ENCODE assay signal across 9 mouse cellular contexts in genomic region chr11:69560896-69561854, GRCm38 (mm10). TPM values are rescaled to one million over a fixed set of nuclear protein-coding genes. Genes with fewer than 3 reads are reported as not detected.
DNase-seq lines count a peak whose midpoint lies in the region; ATAC-seq and TF ChIP-seq lines count a peak whose summit lies in the region.
"Had no signal": no experiment of that assay in that cellular context is flagged by ENCODE, and none has a peak within 500 bp of the region (broad histone marks: within the 10 kb centered on the region; RNA-seq: fewer than 3 reads in every experiment).

No protein-coding gene starts in this region.

- H3K36me3 ChIP-seq in liver, embryonic 11.5 days (ENCODE audit: control insufficient read depth, insufficient read depth, low read length), result peaks cover 11% of the 10 kb centered on the region; the same call in 1 of the 2 replicates
- peaks cover 31% of the 10 kb centered on the region for H3K36me3 ChIP-seq in liver, postnatal 0 days (replicated peaks; ENCODE audit: insufficient read depth, low read length)
- H3K36me3 ChIP-seq in embryonic facial prominence, embryonic 13.5 days, result peaks cover 46% of the 10 kb centered on the region
- peaks cover 9% of the 10 kb centered on the region; the same call in 1 of the 2 replicates for H3K36me3 ChIP-seq in intestine, embryonic 15.5 days
- H3K36me3 ChIP-seq in neural tube, embryonic 15.5 days, result peaks cover 20% of the 10 kb centered on the region

- DNase-seq in liver, embryonic 11.5 days (ENCODE audit: low spot score), result peak; percentile 36
- no peak for DNase-seq in liver, postnatal 0 days
- no peak for DNase-seq in right cerebral cortex, postnatal 36 days (ENCODE audit: low spot score in 2 of 2)
- no peak for DNase-seq in left cerebral cortex, adult 11 months (ENCODE audit: low spot score)
- DNase-seq in urinary bladder, postnatal 14 days (ENCODE audit: low spot score), result no peak

- TF ChIP-seq CTCF in liver, postnatal 0 days (IDR thresholded peaks at IDR 0.05; ENCODE audit: low read depth), result no peak

- H3K9ac ChIP-seq in liver, embryonic 11.5 days (ENCODE audit: low read depth, low read length), result no peak overlapping the region
- H3K9ac ChIP-seq in liver, postnatal 0 days (replicated peaks), result no peak overlapping the region
- peak overlapping the region; percentile 93 for H3K9ac ChIP-seq in embryonic facial prominence, embryonic 13.5 days
- H3K9ac ChIP-seq in intestine, embryonic 15.5 days, result no peak overlapping the region; the same call in 1 of the 2 replicates
- peak overlapping the region; percentile 93 for H3K9ac ChIP-seq in neural tube, embryonic 15.5 days (replicated peaks)

- no peak for ATAC-seq in liver, embryonic 11.5 days (replicated peaks; ENCODE audit: low FRiP score)
- no peak for ATAC-seq in liver, postnatal 0 days
- 0 out of 2 replicates have a peak, but pooled peaks have one; percentile 12 for ATAC-seq in embryonic facial prominence, embryonic 13.5 days (ENCODE audit: insufficient number of reproducible peaks, insufficient read depth, low FRiP score, low TSS enrichment, low read depth)
- no peak for ATAC-seq in intestine, embryonic 15.5 days
- ATAC-seq in neural tube, embryonic 15.5 days (ENCODE audit: low FRiP score), result 0 out of 2 replicates have a peak, but pooled peaks have one; percentile 34

- peak overlapping the region; percentile 84 for H3K4me2 ChIP-seq in liver, embryonic 11.5 days
- no peak overlapping the region for H3K4me2 ChIP-seq in liver, postnatal 0 days (ENCODE audit: low read depth, low read length)
- H3K4me2 ChIP-seq in embryonic facial prominence, embryonic 13.5 days, result peak overlapping the region; percentile 92
- H3K4me2 ChIP-seq in intestine, embryonic 15.5 days (replicated peaks), result peak overlapping the region; percentile 96
- peak overlapping the region; percentile 75 for H3K4me2 ChIP-seq in neural tube, embryonic 15.5 days

- H3K4me3 ChIP-seq in liver, embryonic 11.5 days (ENCODE audit: low read depth, low read length), result no peak overlapping the region
- no peak overlapping the region for H3K4me3 ChIP-seq in liver, postnatal 0 days (ENCODE audit: low read depth, low read length)
- H3K4me3 ChIP-seq in embryonic facial prominence, embryonic 13.5 days, result peak overlapping the region; percentile 72
- peak overlapping the region; percentile 56; the same call in 1 of the 2 replicates for H3K4me3 ChIP-seq in intestine, embryonic 15.5 days (replicated peaks)
- H3K4me3 ChIP-seq in neural tube, embryonic 15.5 days (replicated peaks), result peak overlapping the region; percentile 69
- H3K4me3 ChIP-seq: erythroblast, embryonic 14.5 days had no signal

- peaks cover 33% of the 10 kb centered on the region for H3K27me3 ChIP-seq in liver, embryonic 11.5 days (replicated peaks; ENCODE audit: control insufficient read depth, insufficient read depth, low read length)
- H3K27me3 ChIP-seq in liver, postnatal 0 days (ENCODE audit: insufficient read depth, low read length), result peaks cover 21% of the 10 kb centered on the region
- no peaks in the 10 kb centered on the region for H3K27me3 ChIP-seq in embryonic facial prominence, embryonic 13.5 days
- no peaks in the 10 kb centered on the region for H3K27me3 ChIP-seq in intestine, embryonic 15.5 days (replicated peaks)
- no peaks in the 10 kb centered on the region for H3K27me3 ChIP-seq in neural tube, embryonic 15.5 days (replicated peaks)

- WGBS in liver, embryonic 11.5 days, result 56% methylated on average over 16 of the region's 16 CpGs
- WGBS in liver, postnatal 0 days (ENCODE audit: insufficient replicate concordance), result 74% methylated on average over 16 of the region's 16 CpGs
- 11% methylated on average over 16 of the region's 16 CpGs for WGBS in embryonic facial prominence, embryonic 13.5 days
- 42% methylated on average over 16 of the region's 16 CpGs for whole genome bisulfite sequencing in intestine, embryonic 15.5 days
- 15% methylated on average over 16 of the region's 16 CpGs for WGBS in neural tube, embryonic 15.5 days

- H3K27ac ChIP-seq in liver, embryonic 11.5 days (ENCODE audit: low read depth, low read length), result no peak overlapping the region
- H3K27ac ChIP-seq in liver, postnatal 0 days (ENCODE audit: low read depth), result no peak overlapping the region
- H3K27ac ChIP-seq in embryonic facial prominence, embryonic 13.5 days, result peak overlapping the region; percentile 85
- H3K27ac ChIP-seq in intestine, embryonic 15.5 days, result no peak overlapping the region
- peak overlapping the region; percentile 84; the same call in 1 of the 2 replicates for H3K27ac ChIP-seq in neural tube, embryonic 15.5 days (replicated peaks)

- peaks cover 35% of the 10 kb centered on the region for H3K4me1 ChIP-seq in liver, embryonic 11.5 days (replicated peaks; ENCODE audit: control insufficient read depth, insufficient read depth, low read length)
- peaks cover 9% of the 10 kb centered on the region; the same call in 1 of the 2 replicates for H3K4me1 ChIP-seq in liver, postnatal 0 days (ENCODE audit: insufficient read depth)
- H3K4me1 ChIP-seq in embryonic facial prominence, embryonic 13.5 days, result peaks cover 54% of the 10 kb centered on the region
- peaks cover 23% of the 10 kb centered on the region for H3K4me1 ChIP-seq in intestine, embryonic 15.5 days (replicated peaks)
- peaks cover 55% of the 10 kb centered on the region for H3K4me1 ChIP-seq in neural tube, embryonic 15.5 days

- H3K9me3 ChIP-seq in liver, embryonic 11.5 days (ENCODE audit: control insufficient read depth, low read length), result no peaks in the 10 kb centered on the region
- no peaks in the 10 kb centered on the region for H3K9me3 ChIP-seq in liver, postnatal 0 days (ENCODE audit: low read length)
- no peaks in the 10 kb centered on the region for H3K9me3 ChIP-seq in embryonic facial prominence, embryonic 13.5 days
- no peaks in the 10 kb centered on the region for H3K9me3 ChIP-seq in intestine, embryonic 15.5 days
- no peaks in the 10 kb centered on the region for H3K9me3 ChIP-seq in neural tube, embryonic 15.5 days (replicated peaks)

- TF ChIP-seq EP300 in liver, postnatal 0 days (IDR thresholded peaks at IDR 0.05; ENCODE audit: low read depth), result no peak

RNA-seq across cellular contexts. Expression of gene Efnb3, which starts 1.2 kb away (rescaled TPM):
- 1.8 and 2.4 TPM in 2 replicates for polyA plus RNA-seq in liver, embryonic 11.5 days (2014; fragmentation: Nextera tagmentation; extraction: Ambion mirVana)
- 0.19 and 0.20 TPM in 2 replicates for polyA plus RNA-seq in liver, postnatal 0 days (2015; fragmentation: Nextera tagmentation; extraction: Ambion mirVana)
- 43.4 and 46.3 TPM in 2 replicates for polyA plus RNA-seq in embryonic facial prominence, embryonic 13.5 days (2015; fragmentation: Nextera tagmentation; extraction: Ambion mirVana)
- polyA plus RNA-seq in intestine, embryonic 15.5 days (2015; fragmentation: Nextera tagmentation; extraction: Ambion mirVana), result 9.8 and 10.2 TPM in 2 replicates
- 113 and 126 TPM in 2 replicates for polyA plus RNA-seq in neural tube, embryonic 15.5 days (2015; fragmentation: Nextera tagmentation; extraction: Ambion mirVana)

RNA-seq across cellular contexts. Expression of gene Dnah2, which starts 12.3 kb away (rescaled TPM):
- polyA plus RNA-seq in liver, embryonic 11.5 days (2014; fragmentation: Nextera tagmentation; extraction: Ambion mirVana), result 0.14 and 0.52 TPM in 2 replicates
- polyA plus RNA-seq in liver, postnatal 0 days (2015; fragmentation: Nextera tagmentation; extraction: Ambion mirVana), result 0.04 and 0.05 TPM in 2 replicates
- 4.2 and 4.4 TPM in 2 replicates for polyA plus RNA-seq in embryonic facial prominence, embryonic 13.5 days (2015; fragmentation: Nextera tagmentation; extraction: Ambion mirVana)
- polyA plus RNA-seq in intestine, embryonic 15.5 days (2015; fragmentation: Nextera tagmentation; extraction: Ambion mirVana), result 0.77 and 0.87 TPM in 2 replicates
- polyA plus RNA-seq in neural tube, embryonic 15.5 days (2015; fragmentation: Nextera tagmentation; extraction: Ambion mirVana), result 3.1 and 3.5 TPM in 2 replicates
- polyA plus RNA-seq: erythroblast, embryonic 14.5 days had no signal

RNA-seq across cellular contexts. Expression of gene Wrap53, which starts 18.9 kb away (rescaled TPM):
- 33.7 and 39.3 TPM in 2 replicates for polyA plus RNA-seq in liver, embryonic 11.5 days (2014; fragmentation: Nextera tagmentation; extraction: Ambion mirVana)
- polyA plus RNA-seq in liver, postnatal 0 days (2015; fragmentation: Nextera tagmentation; extraction: Ambion mirVana), result 8.1 and 10.0 TPM in 2 replicates
- polyA plus RNA-seq in embryonic facial prominence, embryonic 13.5 days (2015; fragmentation: Nextera tagmentation; extraction: Ambion mirVana), result 26.9 TPM in 2 replicates
- 25.1 and 25.6 TPM in 2 replicates for polyA plus RNA-seq in intestine, embryonic 15.5 days (2015; fragmentation: Nextera tagmentation; extraction: Ambion mirVana)
- polyA plus RNA-seq in neural tube, embryonic 15.5 days (2015; fragmentation: Nextera tagmentation; extraction: Ambion mirVana), result 18.1 and 18.8 TPM in 2 replicates

RNA-seq across cellular contexts. Expression of gene Trp53, which starts 19.0 kb away (rescaled TPM):
- polyA plus RNA-seq in liver, embryonic 11.5 days (2014; fragmentation: Nextera tagmentation; extraction: Ambion mirVana), result 196 and 198 TPM in 2 replicates
- polyA plus RNA-seq in liver, postnatal 0 days (2015; fragmentation: Nextera tagmentation; extraction: Ambion mirVana), result 32.6 and 33.5 TPM in 2 replicates
- polyA plus RNA-seq in embryonic facial prominence, embryonic 13.5 days (2015; fragmentation: Nextera tagmentation; extraction: Ambion mirVana), result 160 and 186 TPM in 2 replicates
- polyA plus RNA-seq in intestine, embryonic 15.5 days (2015; fragmentation: Nextera tagmentation; extraction: Ambion mirVana), result 140 and 143 TPM in 2 replicates
- polyA plus RNA-seq in neural tube, embryonic 15.5 days (2015; fragmentation: Nextera tagmentation; extraction: Ambion mirVana), result 51.8 and 85.1 TPM in 2 replicates

RNA-seq across cellular contexts. Expression of gene Atp1b2, which starts 44.6 kb away (rescaled TPM):
- polyA plus RNA-seq in liver, embryonic 11.5 days (2014; fragmentation: Nextera tagmentation; extraction: Ambion mirVana), result 76.2 and 79.5 TPM in 2 replicates
- polyA plus RNA-seq in liver, postnatal 0 days (2015; fragmentation: Nextera tagmentation; extraction: Ambion mirVana), result 4.0 and 5.3 TPM in 2 replicates
- 7.9 and 8.3 TPM in 2 replicates for polyA plus RNA-seq in embryonic facial prominence, embryonic 13.5 days (2015; fragmentation: Nextera tagmentation; extraction: Ambion mirVana)
- 5.8 and 6.8 TPM in 2 replicates for polyA plus RNA-seq in intestine, embryonic 15.5 days (2015; fragmentation: Nextera tagmentation; extraction: Ambion mirVana)
- 76.7 and 77.0 TPM in 2 replicates for polyA plus RNA-seq in neural tube, embryonic 15.5 days (2015; fragmentation: Nextera tagmentation; extraction: Ambion mirVana)

Comparison
In these comparisons a context has a peak if more than half of its experiments do, and no peak if none do; other contexts are left out.
1. ATAC-seq: peak in embryonic facial prominence, embryonic 13.5 days (single experiment) and neural tube, embryonic 15.5 days (single experiment); none in liver, embryonic 11.5 days (single experiment), liver, postnatal 0 days (single experiment) and intestine, embryonic 15.5 days (single experiment).
2. H3K27ac ChIP-seq: peak in embryonic facial prominence, embryonic 13.5 days (single experiment) and neural tube, embryonic 15.5 days (single experiment); none in liver, embryonic 11.5 days (single experiment), liver, postnatal 0 days (single experiment) and intestine, embryonic 15.5 days (single experiment).
3. H3K4me3 ChIP-seq: peak in embryonic facial prominence, embryonic 13.5 days (single experiment), intestine, embryonic 15.5 days (single experiment) and neural tube, embryonic 15.5 days (single experiment); none in liver, embryonic 11.5 days (single experiment) and liver, postnatal 0 days (single experiment).
4. H3K9ac ChIP-seq: peak in embryonic facial prominence, embryonic 13.5 days (single experiment) and neural tube, embryonic 15.5 days (single experiment); none in liver, embryonic 11.5 days (single experiment), liver, postnatal 0 days (single experiment) and intestine, embryonic 15.5 days (single experiment).